Comparison of ENCODE assay signal across 8 mouse cellular contexts in genomic region chr13:49682233-49682846, GRCm38 (mm10). TPM values are rescaled to one million over a fixed set of nuclear protein-coding genes. Genes with fewer than 3 reads are reported as not detected.
DNase-seq lines count a peak whose midpoint lies in the region; ATAC-seq and TF ChIP-seq lines count a peak whose summit lies in the region.

No protein-coding gene starts in this region.

- no peak for DNase-seq in heart, adult 18-20 months
- DNase-seq in MEL-GATA-1-ER (ENCODE audit: extremely low read depth, low read depth), result peak; percentile 29
- DNase-seq in forebrain, postnatal 0 days, result no peak
- DNase-seq in embryo, embryonic 9.5 days (ENCODE audit: extremely low spot score), result no peak
- DNase-seq in urinary bladder, postnatal 10 days (ENCODE audit: low spot score), result no peak

- no peaks in the 10 kb centered on the region; the same call in 1 of the 2 replicates for H3K36me3 ChIP-seq in heart, embryonic 11.5 days (ENCODE audit: control insufficient read depth, insufficient read depth, low read length)
- peaks cover 10% of the 10 kb centered on the region for H3K36me3 ChIP-seq in forebrain, postnatal 0 days (ENCODE audit: insufficient read depth)
- peaks cover 14% of the 10 kb centered on the region for H3K36me3 ChIP-seq in limb, embryonic 13.5 days
- H3K36me3 ChIP-seq in small intestine, adult 2 months (ENCODE audit: control insufficient read depth, insufficient read depth, low read length), result peaks cover 3% of the 10 kb centered on the region

- peak; percentile 28; the same call in 1 of the 2 replicates for ATAC-seq in heart, embryonic 11.5 days (replicated peaks; ENCODE audit: insufficient number of reproducible peaks, low FRiP score, low TSS enrichment)
- peak; percentile 71 for ATAC-seq in forebrain, postnatal 0 days
- ATAC-seq in limb, embryonic 13.5 days (ENCODE audit: low FRiP score, low read depth), result peak; percentile 75

- H3K4me3 ChIP-seq in heart, embryonic 11.5 days (ENCODE audit: low read depth, low read length), result peak overlapping the region; percentile 86
- H3K4me3 ChIP-seq in forebrain, postnatal 0 days (ENCODE audit: low read depth, low read length), result peak overlapping the region; percentile 93
- H3K4me3 ChIP-seq in limb, embryonic 13.5 days, result peak overlapping the region; percentile 67
- H3K4me3 ChIP-seq in small intestine, adult 2 months (ENCODE audit: low read depth, low read length), result peak overlapping the region; percentile 79

- no peaks in the 10 kb centered on the region for H3K9me3 ChIP-seq in heart, embryonic 11.5 days (replicated peaks; ENCODE audit: control insufficient read depth, low read length)
- H3K9me3 ChIP-seq in forebrain, postnatal 0 days (ENCODE audit: low read length), result no peaks in the 10 kb centered on the region
- no peaks in the 10 kb centered on the region for H3K9me3 ChIP-seq in limb, embryonic 13.5 days

- whole genome bisulfite sequencing in heart, embryonic 11.5 days (ENCODE audit: insufficient replicate concordance), result under 1% methylated on average over 20 of the region's 20 CpGs
- WGBS in forebrain, postnatal 0 days, result under 1% methylated on average over 20 of the region's 20 CpGs
- WGBS in limb, embryonic 13.5 days, result 1% methylated on average over 20 of the region's 20 CpGs
- WGBS in small intestine, adult 2 months, result under 1% methylated on average over 20 of the region's 20 CpGs

- peak overlapping the region; percentile 71 for H3K27ac ChIP-seq in heart, embryonic 11.5 days (ENCODE audit: low read depth, low read length)
- H3K27ac ChIP-seq in forebrain, postnatal 0 days (ENCODE audit: low read depth, low read length), result peak overlapping the region; percentile 76
- H3K27ac ChIP-seq in limb, embryonic 13.5 days, result peak overlapping the region; percentile 34; the same call in 1 of the 2 replicates
- peak overlapping the region; percentile 69 for H3K27ac ChIP-seq in small intestine, adult 2 months (ENCODE audit: insufficient read depth, low read depth, low read length)

- H3K4me2 ChIP-seq in heart, embryonic 11.5 days, result peak overlapping the region; percentile 87
- H3K4me2 ChIP-seq in forebrain, postnatal 0 days (ENCODE audit: low read depth), result peak overlapping the region; percentile 85
- peak overlapping the region; percentile 89 for H3K4me2 ChIP-seq in limb, embryonic 13.5 days (replicated peaks)

- TF ChIP-seq POLR2A in small intestine, adult 2 months (IDR thresholded peaks at IDR 0.05; ENCODE audit: low read depth, low read length), result no peak

- peaks cover 10% of the 10 kb centered on the region for H3K4me1 ChIP-seq in heart, embryonic 11.5 days (ENCODE audit: control insufficient read depth, insufficient read depth, low read length)
- H3K4me1 ChIP-seq in forebrain, postnatal 0 days (ENCODE audit: insufficient read depth), result peaks cover 14% of the 10 kb centered on the region
- peaks cover 23% of the 10 kb centered on the region for H3K4me1 ChIP-seq in limb, embryonic 13.5 days
- no peaks in the 10 kb centered on the region; the same call in 1 of the 2 replicates for H3K4me1 ChIP-seq in small intestine, adult 2 months (ENCODE audit: control insufficient read depth, insufficient read depth, insufficient read length, low read length)

- TF ChIP-seq CTCF in forebrain, postnatal 0 days (IDR thresholded peaks at IDR 0.05; ENCODE audit: low read depth), result no peak
- no peak for TF ChIP-seq CTCF in small intestine, adult 2 months (IDR thresholded peaks at IDR 0.05; ENCODE audit: extremely low read depth, insufficient read length, insufficient replicate concordance, low read depth, low read length)

- peak overlapping the region; percentile 88 for H3K9ac ChIP-seq in heart, embryonic 11.5 days (ENCODE audit: low read depth, low read length)
- H3K9ac ChIP-seq in forebrain, postnatal 0 days, result peak overlapping the region; percentile 83
- H3K9ac ChIP-seq in limb, embryonic 13.5 days, result peak overlapping the region; percentile 83

- no peaks in the 10 kb centered on the region for H3K27me3 ChIP-seq in heart, embryonic 11.5 days (ENCODE audit: control insufficient read depth, insufficient read depth, low read length)
- H3K27me3 ChIP-seq in forebrain, postnatal 0 days (ENCODE audit: insufficient read depth, low read length), result no peaks in the 10 kb centered on the region
- H3K27me3 ChIP-seq in limb, embryonic 13.5 days, result no peaks in the 10 kb centered on the region
- no peaks in the 10 kb centered on the region for H3K27me3 ChIP-seq in small intestine, adult 2 months (ENCODE audit: control insufficient read depth, insufficient read depth, low read length)

RNA-seq across cellular contexts. Expression of gene Iars, which starts 0.4 kb away (rescaled TPM):
- polyA plus RNA-seq in heart, embryonic 11.5 days (2014; fragmentation: Nextera tagmentation; extraction: Ambion mirVana), result 69.6 and 78.1 TPM in 2 replicates
- 10 to 100 TPM; 61.4 to 65.1 TPM for total RNA-seq in heart, adult 18-20 months (2021)
- total RNA-seq in forebrain, postnatal 0 days (2014; rRNA removed), result 35.5 and 57.3 TPM in 2 replicates
- 14.1 and 21.0 TPM in 2 replicates for polyA plus RNA-seq in forebrain, postnatal 0 days (2015; fragmentation: Nextera tagmentation; extraction: Ambion mirVana)
- 66.0 and 71.3 TPM in 2 replicates for polyA plus RNA-seq in limb, embryonic 13.5 days (2015; fragmentation: Nextera tagmentation; extraction: Ambion mirVana)
- 5.6 and 10.6 TPM in 2 replicates for polyA plus RNA-seq in small intestine, adult 2 months (2012; rRNA removed)

RNA-seq across cellular contexts. Expression of gene Nol8, which starts 29.5 kb away (rescaled TPM):
- polyA plus RNA-seq in heart, embryonic 11.5 days (2014; fragmentation: Nextera tagmentation; extraction: Ambion mirVana), result 12.6 and 17.1 TPM in 2 replicates
- total RNA-seq in heart, adult 18-20 months (2021), result 10 to 100 TPM; 20.7 to 21.4 TPM
- total RNA-seq in forebrain, postnatal 0 days (2014; rRNA removed), result 14.8 and 22.5 TPM in 2 replicates
- polyA plus RNA-seq in forebrain, postnatal 0 days (2015; fragmentation: Nextera tagmentation; extraction: Ambion mirVana), result 12.4 and 14.3 TPM in 2 replicates
- polyA plus RNA-seq in limb, embryonic 13.5 days (2015; fragmentation: Nextera tagmentation; extraction: Ambion mirVana), result 18.7 and 19.0 TPM in 2 replicates
- 0.06 and 0.09 TPM in 2 replicates for polyA plus RNA-seq in small intestine, adult 2 months (2012; rRNA removed)

RNA-seq across cellular contexts. Expression of gene Cenpp, which starts 29.8 kb away (rescaled TPM):
- polyA plus RNA-seq in heart, embryonic 11.5 days (2014; fragmentation: Nextera tagmentation; extraction: Ambion mirVana), result 29.1 and 29.5 TPM in 2 replicates
- total RNA-seq in heart, adult 18-20 months (2021), result 1 to 10 TPM; 2.4 to 2.8 TPM
- 5.6 and 6.9 TPM in 2 replicates for total RNA-seq in forebrain, postnatal 0 days (2014; rRNA removed)
- polyA plus RNA-seq in forebrain, postnatal 0 days (2015; fragmentation: Nextera tagmentation; extraction: Ambion mirVana), result 7.5 and 9.0 TPM in 2 replicates
- 24.3 and 30.9 TPM in 2 replicates for polyA plus RNA-seq in limb, embryonic 13.5 days (2015; fragmentation: Nextera tagmentation; extraction: Ambion mirVana)
- polyA plus RNA-seq in small intestine, adult 2 months (2012; rRNA removed), result 0.27 and 0.29 TPM in 2 replicates

Comparison
In these comparisons a context has a peak if more than half of its experiments do, and no peak if none do; other contexts are left out.
1. RNA of gene Nol8, which starts 29.5 kb away (polyA plus RNA-seq): 18.7 to 19.0 TPM in limb, embryonic 13.5 days, 12.6 to 17.1 TPM in heart, embryonic 11.5 days and 12.4 to 14.3 TPM in forebrain, postnatal 0 days; 0.06 to 0.09 TPM in small intestine, adult 2 months; every median in the first group is over 10 times any median in the second.
2. Peak in every context shown above with its lines, with median percentiles within 50 percentile points of each other: ATAC-seq, H3K27ac ChIP-seq, H3K4me2 ChIP-seq, H3K4me3 ChIP-seq and H3K9ac ChIP-seq.